Comparison of ENCODE assay signal across 7 mouse cellular contexts in the genomic region with DNA sequence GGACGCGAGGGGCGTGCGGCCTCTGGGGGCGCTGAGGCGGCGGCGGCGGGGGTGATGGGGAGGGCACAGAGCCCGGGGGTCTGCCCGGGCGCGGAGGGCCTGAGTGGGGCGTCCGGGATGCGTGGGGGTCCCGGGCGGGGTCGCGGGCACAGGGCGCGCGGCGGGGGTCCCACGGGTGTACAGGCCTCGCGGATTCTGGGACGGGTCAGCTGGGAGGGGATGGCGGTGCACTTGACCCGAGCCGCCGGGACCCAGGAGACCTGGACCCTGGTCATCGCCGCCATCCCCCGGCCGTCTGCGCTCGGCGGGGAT. TPM values are rescaled to one million over a fixed set of nuclear protein-coding genes. Genes with fewer than 3 reads are reported as not detected.
DNase-seq lines count a peak whose midpoint lies in the region; ATAC-seq and TF ChIP-seq lines count a peak whose summit lies in the region.

No protein-coding gene starts in this region.

- peak overlapping the region; percentile 98 for H3K27ac ChIP-seq in left cerebral cortex, adult 2 months
- peak overlapping the region; percentile 98 for H3K27ac ChIP-seq in embryonic facial prominence, embryonic 15.5 days (replicated peaks)
- H3K27ac ChIP-seq in limb, embryonic 10.5 days = peak overlapping the region; percentile 99
- H3K27ac ChIP-seq in neural tube, embryonic 15.5 days (replicated peaks) = peak overlapping the region; percentile 98

- no peaks in the 10 kb centered on the region for H3K27me3 ChIP-seq in embryonic facial prominence, embryonic 15.5 days
- H3K27me3 ChIP-seq in limb, embryonic 10.5 days (ENCODE audit: low read depth, poor library complexity, severe bottlenecking) = no peaks in the 10 kb centered on the region
- no peaks in the 10 kb centered on the region for H3K27me3 ChIP-seq in neural tube, embryonic 15.5 days (replicated peaks)

- ATAC-seq in embryonic facial prominence, embryonic 15.5 days (ENCODE audit: insufficient number of reproducible peaks, low FRiP score, low TSS enrichment, low read depth) = no peak; the same call in 1 of the 2 replicates
- no peak for ATAC-seq in neural tube, embryonic 15.5 days (ENCODE audit: low FRiP score)

- no peak for TF ChIP-seq CTCF in left cerebral cortex, adult 2 months (IDR thresholded peaks at IDR 0.05)

- no peak for DNase-seq in left cerebral cortex, adult 2 months (ENCODE audit: extremely low spot score in 1 of 2, low spot score in 2 of 2)
- no peak for DNase-seq in left cerebral cortex, postnatal 4 days
- no peak for DNase-seq in limb, embryonic 10.5 days (ENCODE audit: low spot score)
- no peak for DNase-seq in thymus, postnatal 4 days
- DNase-seq in adrenal gland, adult 8-10 months = no peak

- no peaks in the 10 kb centered on the region for H3K9me3 ChIP-seq in embryonic facial prominence, embryonic 15.5 days (replicated peaks)
- H3K9me3 ChIP-seq in limb, embryonic 10.5 days (replicated peaks) = no peaks in the 10 kb centered on the region
- no peaks in the 10 kb centered on the region for H3K9me3 ChIP-seq in neural tube, embryonic 15.5 days (replicated peaks)

- H3K9ac ChIP-seq in embryonic facial prominence, embryonic 15.5 days = peak overlapping the region; percentile 45
- H3K9ac ChIP-seq in neural tube, embryonic 15.5 days (replicated peaks) = peak overlapping the region; percentile 88

- H3K4me2 ChIP-seq in embryonic facial prominence, embryonic 15.5 days (replicated peaks) = peak overlapping the region; percentile 67
- H3K4me2 ChIP-seq in neural tube, embryonic 15.5 days = peak overlapping the region; percentile 76

- intact Hi-C loops in left cerebral cortex, adult 2 months (cut with DNase I) = loop anchor here (2.0 kb wide), 1 partner anchor 26 kb away; no protein-coding TSS in a partner anchor
- intact Hi-C loops in left cerebral cortex, postnatal 4 days (cut with DNase I) = no loop called here

- H3K4me1 ChIP-seq in embryonic facial prominence, embryonic 15.5 days = peaks cover 30% of the 10 kb centered on the region
- peaks cover 42% of the 10 kb centered on the region for H3K4me1 ChIP-seq in limb, embryonic 10.5 days
- peaks cover 41% of the 10 kb centered on the region for H3K4me1 ChIP-seq in neural tube, embryonic 15.5 days

- H3K36me3 ChIP-seq in embryonic facial prominence, embryonic 15.5 days = no peaks in the 10 kb centered on the region
- peaks cover 20% of the 10 kb centered on the region for H3K36me3 ChIP-seq in limb, embryonic 10.5 days
- no peaks in the 10 kb centered on the region for H3K36me3 ChIP-seq in neural tube, embryonic 15.5 days

- H3K4me3 ChIP-seq in left cerebral cortex, adult 2 months = peak overlapping the region; percentile 74
- H3K4me3 ChIP-seq in embryonic facial prominence, embryonic 15.5 days (replicated peaks) = peak overlapping the region; percentile 70
- H3K4me3 ChIP-seq in limb, embryonic 10.5 days = peak overlapping the region; percentile 89
- H3K4me3 ChIP-seq in neural tube, embryonic 15.5 days (replicated peaks) = peak overlapping the region; percentile 96

- WGBS in embryonic facial prominence, embryonic 15.5 days = under 1% methylated on average over 35 of the region's 39 CpGs
- under 1% methylated on average over 16 of the region's 39 CpGs for WGBS in limb, embryonic 10.5 days
- under 1% methylated on average over 37 of the region's 39 CpGs for WGBS in neural tube, embryonic 15.5 days

RNA-seq across cellular contexts. Expression of a gene that starts 0.3 kb away (rescaled TPM):
- 10 to 100 TPM; 65.8 to 68.1 TPM for total RNA-seq in left cerebral cortex, adult 2 months (2021)
- total RNA-seq in left cerebral cortex, postnatal 4 days (2021) = 10 to 100 TPM; 51.4 to 52.7 TPM
- polyA plus RNA-seq in embryonic facial prominence, embryonic 15.5 days (2015; fragmentation: Nextera tagmentation; extraction: Ambion mirVana) = 15.8 and 16.7 TPM in 2 replicates
- 22.3 and 28.9 TPM in 2 replicates for polyA plus RNA-seq in limb, embryonic 10.5 days (2016; fragmentation: Nextera tagmentation; extraction: Ambion mirVana)
- 21.3 and 23.2 TPM in 2 replicates for polyA plus RNA-seq in neural tube, embryonic 15.5 days (2015; fragmentation: Nextera tagmentation; extraction: Ambion mirVana)
- 10 to 100 TPM; 29.2 to 39.4 (median 34.0) TPM for total RNA-seq in adrenal gland, adult 8-10 months (2022)

RNA-seq across cellular contexts. Expression of a gene that starts 54.6 kb away (rescaled TPM):
- total RNA-seq in left cerebral cortex, adult 2 months (2021) = 10 to 100 TPM; 73.8 to 75.7 TPM
- 10 to 100 TPM; 14.1 to 17.3 TPM for total RNA-seq in left cerebral cortex, postnatal 4 days (2021)
- 16.3 and 34.5 TPM in 2 replicates for polyA plus RNA-seq in embryonic facial prominence, embryonic 15.5 days (2015; fragmentation: Nextera tagmentation; extraction: Ambion mirVana)
- polyA plus RNA-seq in limb, embryonic 10.5 days (2016; fragmentation: Nextera tagmentation; extraction: Ambion mirVana) = 3.8 and 4.6 TPM in 2 replicates
- 29.8 and 30.3 TPM in 2 replicates for polyA plus RNA-seq in neural tube, embryonic 15.5 days (2015; fragmentation: Nextera tagmentation; extraction: Ambion mirVana)
- total RNA-seq in adrenal gland, adult 8-10 months (2022) = 10 to 100 TPM; 10.9 to 32.1 (median 18.4) TPM
